Mouse (Mus musculus) lung, embryonic 16.5 days (tissue): Measurements from ENCODE around the gene Slc12a4. TPM values are rescaled to one million over a fixed set of nuclear protein-coding genes. Genes with fewer than 3 reads are reported as not detected.

Experiments used
- ATAC-seq: fragments of 200-750 bp; cut with Nextera tagmentation; 2 replicates; pipeline ENCODE4 v1.8.0; 2017; ENCODE audit warnings: low read depth, mild to moderate bottlenecking, moderate library complexity
- H3K27ac ChIP-seq: fragments of 300-500 bp; sonication (generic); 2 replicates; pipeline ENCODE4 v1.5.1; 2014; ENCODE audit warnings: mild to moderate bottlenecking, control low read depth, low read length
- H3K27me3 ChIP-seq: fragments of 300-500 bp; sonication (generic); 2 replicates; pipeline ENCODE4 v1.6.1; 2014; ENCODE audit warnings: low read depth, low read length, mixed read lengths; ENCODE audit not compliant: control insufficient read depth, insufficient read depth
- H3K36me3 ChIP-seq: fragments of 300-500 bp; sonication (generic); 2 replicates; pipeline ENCODE4 v1.6.1; 2014; ENCODE audit warnings: low read length; ENCODE audit not compliant: control insufficient read depth, insufficient read depth
- H3K4me1 ChIP-seq: fragments of 300-500 bp; sonication (generic); replicated peaks from 2 replicates; pipeline ENCODE4 v1.6.1; 2014; ENCODE audit warnings: low read length, mixed read lengths; ENCODE audit not compliant: control insufficient read depth, insufficient read depth
- H3K4me2 ChIP-seq: fragments of 300-500 bp; sonication (generic); 2 replicates; pipeline ENCODE4 v1.6.1; 2014; ENCODE audit warnings: low read depth, low read length, control low read depth
- H3K4me3 ChIP-seq: fragments of 300-500 bp; sonication (generic); 2 replicates; pipeline ENCODE4 v1.5.1; 2014; ENCODE audit warnings: mild to moderate bottlenecking, low read length, control low read depth
- H3K9ac ChIP-seq: fragments of 300-500 bp; sonication (generic); 2 replicates; pipeline ENCODE4 v1.6.1; 2014; ENCODE audit warnings: low read length, control low read depth
- H3K9me3 ChIP-seq: fragments of 300-500 bp; sonication (generic); 2 replicates; pipeline ENCODE4 v1.6.1; 2016; ENCODE audit warnings: low read length; ENCODE audit not compliant: control insufficient read depth
- WGBS: fragments of 180-500 bp; shearing (Covaris S2); extraction: QIAGEN DNeasy Blood & Tissue Kit; methylation state at CpG from one replicate; pipeline ENCODE4 v1.1.7; 2014; 5-methylcytosine and 5-hydroxymethylcytosine counted together
- polyA plus RNA-seq: library from polyadenylated mRNA; unstranded; fragments of >200 nt; fragmentation: Nextera tagmentation; extraction: Ambion mirVana; gene quantifications from 2 replicates; pipeline ENCODE4 v1.2.1, GENCODE M21; 2015

Gene Slc12a4
- polyA plus RNA-seq, 1 experiment from 2014 or later = 38.3 TPM

DNA sequence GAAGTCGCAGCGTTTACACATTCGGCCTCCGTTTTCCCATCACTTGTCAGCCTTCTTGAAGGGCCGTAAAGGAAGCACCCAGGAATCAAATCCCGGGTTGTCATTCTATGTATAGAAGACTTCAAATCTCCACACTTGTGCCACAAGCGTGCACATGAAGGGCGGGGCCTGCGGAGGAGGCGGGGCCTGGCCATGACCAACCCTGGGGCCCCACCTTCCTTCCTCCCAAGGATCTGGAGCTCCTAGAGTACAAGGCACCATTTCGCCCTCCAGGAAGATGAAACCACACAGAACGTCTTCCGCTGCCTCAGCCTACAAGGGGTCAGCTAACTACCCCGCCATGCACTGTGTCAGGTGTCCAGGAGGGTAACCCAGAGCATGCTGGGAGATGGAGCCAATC lies 4.8 kb downstream of the Slc12a4 start:
- no peak overlapping the region for H3K9ac ChIP-seq
- H3K4me3 ChIP-seq = no peak overlapping the region
- no peak overlapping the region for H3K4me2 ChIP-seq
- peaks cover 15% of the 10 kb centered on the region for H3K4me1 ChIP-seq
- ATAC-seq = no peak
- 77% methylated on average over 14 of the region's 14 CpGs for WGBS
- H3K27me3 ChIP-seq = no peaks in the 10 kb centered on the region
- H3K27ac ChIP-seq = no peak overlapping the region
- no peaks in the 10 kb centered on the region for H3K9me3 ChIP-seq
- peaks cover 2% of the 10 kb centered on the region; the same call in 1 of the 2 replicates for H3K36me3 ChIP-seq

DNA sequence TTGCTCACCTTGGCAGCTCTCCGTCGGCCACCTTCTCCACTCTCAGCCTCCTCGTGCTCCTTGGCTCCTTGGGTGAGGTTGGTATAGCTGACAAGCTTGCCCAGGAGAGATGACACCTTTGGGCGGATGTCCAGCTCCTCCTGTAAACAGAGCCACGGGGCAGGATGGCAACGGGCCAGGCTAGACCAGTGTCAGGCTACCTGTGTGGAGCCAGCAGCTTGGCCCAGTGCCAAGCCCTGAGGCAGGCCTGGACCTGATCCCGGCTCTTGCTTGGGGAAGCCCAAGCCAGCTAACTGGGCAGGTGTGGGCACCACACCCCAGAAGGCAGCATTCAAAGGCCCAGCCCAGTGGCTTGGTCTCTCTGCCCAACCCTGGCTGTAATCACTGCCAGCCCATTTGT lies 6.5 kb downstream of the Slc12a4 start:
- Histone ChIP-seq H3K9ac (no peak overlapping the region), H3K4me3 (no peak overlapping the region), H3K27me3 (no peaks in the 10 kb centered on the region), H3K4me1 (peaks cover 7% of the 10 kb centered on the region), H3K27ac (no peak overlapping the region), H3K9me3 (no peaks in the 10 kb centered on the region), H3K4me2 (no peak overlapping the region), H3K36me3 (peaks cover 6% of the 10 kb centered on the region)
- peak; percentile 39 for ATAC-seq
- WGBS = 55% methylated on average over 7 of the region's 7 CpGs

DNA sequence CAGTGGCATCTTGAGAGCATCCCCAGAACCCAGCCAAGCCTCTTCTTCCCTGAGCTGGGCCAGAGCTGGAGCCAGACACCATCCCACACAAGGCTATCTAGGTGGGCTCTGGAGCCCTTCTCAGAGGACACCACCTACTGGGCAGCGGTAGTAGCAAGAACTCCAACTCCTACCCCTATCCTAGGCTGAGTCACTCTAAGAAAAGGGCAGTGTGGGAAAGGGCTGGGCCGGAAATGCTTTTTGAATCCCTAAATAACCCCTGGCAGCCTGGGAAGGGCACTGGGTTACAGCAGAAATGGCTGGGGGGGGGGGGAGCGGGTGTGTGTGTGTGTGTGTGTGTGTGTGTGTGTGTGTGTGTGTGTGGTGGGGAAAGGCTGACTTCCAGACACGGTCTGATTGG lies 8.1 kb downstream of the Slc12a4 start:
- Histone ChIP-seq H3K27ac (no peak overlapping the region), H3K9me3 (no peaks in the 10 kb centered on the region), H3K27me3 (no peaks in the 10 kb centered on the region), H3K9ac (no peak overlapping the region), H3K4me1 (no peaks in the 10 kb centered on the region), H3K4me2 (no peak overlapping the region), H3K36me3 (peaks cover 16% of the 10 kb centered on the region), H3K4me3 (no peak overlapping the region)
- no peak for ATAC-seq
- WGBS = 67% methylated on average over 3 of the region's 4 CpGs

DNA sequence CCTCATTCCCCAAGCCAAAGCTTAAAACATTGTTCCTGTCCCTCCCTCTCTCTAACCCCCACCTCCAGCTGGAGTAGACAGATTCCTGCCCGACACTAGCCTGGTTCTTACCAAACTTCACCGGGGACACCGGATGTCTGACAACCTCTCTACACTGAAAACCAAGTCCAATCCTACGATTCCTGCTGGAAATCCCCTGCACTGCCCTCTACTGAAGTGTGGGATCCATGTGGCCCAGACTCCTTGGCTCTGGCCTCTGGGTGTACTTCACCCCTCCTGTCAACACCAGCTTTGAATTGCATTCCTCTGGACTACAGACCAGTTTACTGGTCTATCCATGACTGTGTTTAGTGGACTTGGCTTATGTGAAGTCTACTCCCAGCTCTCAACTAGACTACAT lies 9.3 kb downstream of the Slc12a4 start:
- peaks cover 22% of the 10 kb centered on the region for H3K36me3 ChIP-seq
- H3K9ac ChIP-seq = no peak overlapping the region
- H3K27me3 ChIP-seq = no peaks in the 10 kb centered on the region
- no peak for ATAC-seq
- no peaks in the 10 kb centered on the region for H3K9me3 ChIP-seq
- WGBS = 85% methylated on average over 4 of the region's 4 CpGs
- no peak overlapping the region for H3K4me2 ChIP-seq
- H3K4me1 ChIP-seq = no peaks in the 10 kb centered on the region
- H3K4me3 ChIP-seq = no peak overlapping the region
- H3K27ac ChIP-seq = no peak overlapping the region

DNA sequence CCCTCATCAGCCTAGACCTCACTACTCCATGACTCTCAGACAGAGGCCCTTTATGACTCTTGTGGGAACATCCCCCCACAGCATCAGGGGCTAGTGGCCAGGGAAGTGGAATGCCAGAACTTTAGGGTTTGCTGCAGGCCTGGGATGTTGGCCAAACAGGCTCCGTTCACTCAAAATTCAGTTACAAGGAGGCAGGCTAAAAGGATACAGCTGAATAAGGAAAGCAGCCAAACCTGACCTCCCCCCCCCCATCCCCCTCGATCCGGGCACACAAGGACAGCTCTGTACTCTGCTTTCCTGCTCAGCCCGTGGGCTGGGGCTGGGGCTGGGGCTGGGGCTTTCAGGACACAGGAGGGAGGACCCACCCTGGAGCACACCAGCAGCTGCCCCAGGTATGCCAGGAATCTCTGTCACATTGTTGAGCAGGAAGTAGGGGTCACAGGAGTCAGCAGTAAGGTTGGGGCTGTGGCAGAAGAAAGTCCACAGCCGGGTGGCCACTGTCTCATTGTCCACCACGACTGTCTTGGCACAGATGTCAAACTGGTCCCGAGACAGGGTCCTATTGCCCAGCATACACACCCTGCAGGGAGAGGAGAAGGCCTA lies 14.7 kb downstream of the Slc12a4 start:
- Histone ChIP-seq H3K9ac (no peak overlapping the region; the same call in 1 of the 2 replicates), H3K27me3 (no peaks in the 10 kb centered on the region), H3K36me3 (peaks cover 47% of the 10 kb centered on the region), H3K4me2 (no peak overlapping the region), H3K4me3 (no peak overlapping the region), H3K4me1 (peaks cover 14% of the 10 kb centered on the region), H3K27ac (peak overlapping the region; percentile 51; the same call in 1 of the 2 replicates), H3K9me3 (no peaks in the 10 kb centered on the region)
- ATAC-seq = peak; percentile 62
- WGBS = 23% methylated on average over 7 of the region's 7 CpGs

DNA sequence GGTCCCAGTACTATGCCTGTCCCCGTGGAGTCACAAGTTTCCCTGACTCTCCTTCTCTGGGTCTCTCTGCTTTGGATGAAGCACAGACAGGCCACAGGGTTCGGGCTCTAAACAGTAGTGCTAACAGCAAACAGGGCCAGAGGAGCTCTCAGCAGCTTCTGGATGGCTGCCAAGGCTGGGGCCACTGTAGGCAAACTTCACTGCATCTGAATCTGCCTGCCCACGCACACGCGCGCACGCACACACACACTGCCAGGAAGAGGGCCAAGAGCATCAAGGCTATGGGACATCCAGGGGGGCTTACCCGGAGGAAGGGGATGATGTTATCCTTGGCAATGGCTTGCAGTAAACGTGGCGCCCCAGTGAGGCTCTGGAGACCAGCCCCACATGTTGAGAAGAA lies 16.5 kb downstream of the Slc12a4 start:
- 32% methylated on average over 10 of the region's 10 CpGs for WGBS
- Histone ChIP-seq H3K27ac (no peak overlapping the region), H3K9ac (no peak overlapping the region), H3K36me3 (peaks cover 59% of the 10 kb centered on the region), H3K4me2 (no peak overlapping the region), H3K27me3 (no peaks in the 10 kb centered on the region), H3K4me1 (peaks cover 14% of the 10 kb centered on the region), H3K9me3 (no peaks in the 10 kb centered on the region), H3K4me3 (no peak overlapping the region)
- ATAC-seq = peak; percentile 58

DNA sequence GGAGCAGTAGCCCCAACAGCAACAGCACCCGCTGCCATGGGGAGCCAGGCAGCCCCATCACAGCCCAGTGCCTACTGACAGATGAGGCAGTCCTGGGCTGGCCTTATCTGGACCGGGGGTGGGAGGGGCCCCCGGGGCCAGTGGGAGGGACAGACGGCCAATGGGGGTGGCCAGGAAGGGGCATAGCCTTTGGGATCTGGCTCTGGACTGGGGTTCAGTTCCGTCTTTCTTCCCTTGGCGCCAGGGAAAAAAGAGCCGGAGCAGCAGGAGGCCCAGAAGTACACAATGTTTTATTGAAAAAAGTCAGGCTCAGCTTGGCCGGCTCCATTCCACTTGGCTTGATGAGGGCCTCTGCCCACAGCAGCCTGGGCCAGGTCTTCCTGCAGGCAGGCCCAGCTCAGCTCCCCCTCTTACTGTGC lies 22.6 kb downstream of the Slc12a4 start, which contains the start of gene Lcat:
TSS of gene Lcat (minus strand) at position 62 of the 419 bp plus-strand sequence.
- no peak; the same call in 1 of the 2 replicates for ATAC-seq
- no peak within 1 kb of the TSS for H3K4me3 ChIP-seq
- no peak within 1 kb of the TSS for H3K9ac ChIP-seq
- 0 out of 2 replicates have a peak, but pooled peaks cover 2% of the 10 kb centered on the region for H3K4me1 ChIP-seq
- H3K27ac ChIP-seq = no peak within 1 kb of the TSS
- peaks cover 46% of the 10 kb centered on the region for H3K36me3 ChIP-seq
- WGBS = 72% methylated on average over 8 of the region's 8 CpGs
- H3K4me2 ChIP-seq = no peak within 1 kb of the TSS
- no peaks in the 10 kb centered on the region for H3K27me3 ChIP-seq
- H3K9me3 ChIP-seq = no peaks in the 10 kb centered on the region

DNA sequence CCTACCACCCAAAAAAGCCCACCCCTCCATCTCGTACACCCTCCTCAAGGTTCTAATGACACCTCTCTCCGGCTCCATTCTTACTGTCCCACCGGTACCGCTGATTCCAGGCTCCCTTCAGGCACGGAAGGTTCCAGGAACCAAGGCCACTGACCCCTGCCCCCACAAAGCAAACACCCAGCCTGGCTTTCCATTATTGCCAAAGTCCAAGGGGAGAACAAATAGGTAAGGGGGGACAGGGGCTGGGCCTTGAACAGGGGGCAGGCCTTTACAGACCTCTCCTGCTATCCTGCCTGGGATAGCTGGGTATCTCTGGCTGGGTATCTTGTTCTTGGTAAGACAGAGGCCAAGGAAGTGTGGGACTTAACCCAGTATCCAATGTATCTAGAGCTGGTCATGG lies 23.4 kb downstream of the Slc12a4 start:
- 82% methylated on average over 5 of the region's 5 CpGs for WGBS
- no peak for ATAC-seq
- peaks cover 41% of the 10 kb centered on the region for H3K36me3 ChIP-seq
- H3K4me3 ChIP-seq = no peak overlapping the region
- no peak overlapping the region for H3K4me2 ChIP-seq
- H3K4me1 ChIP-seq = peaks cover 5% of the 10 kb centered on the region; the same call in 1 of the 2 replicates
- H3K27ac ChIP-seq = no peak overlapping the region
- no peaks in the 10 kb centered on the region for H3K27me3 ChIP-seq
- no peaks in the 10 kb centered on the region for H3K9me3 ChIP-seq
- H3K9ac ChIP-seq = no peak overlapping the region

DNA sequence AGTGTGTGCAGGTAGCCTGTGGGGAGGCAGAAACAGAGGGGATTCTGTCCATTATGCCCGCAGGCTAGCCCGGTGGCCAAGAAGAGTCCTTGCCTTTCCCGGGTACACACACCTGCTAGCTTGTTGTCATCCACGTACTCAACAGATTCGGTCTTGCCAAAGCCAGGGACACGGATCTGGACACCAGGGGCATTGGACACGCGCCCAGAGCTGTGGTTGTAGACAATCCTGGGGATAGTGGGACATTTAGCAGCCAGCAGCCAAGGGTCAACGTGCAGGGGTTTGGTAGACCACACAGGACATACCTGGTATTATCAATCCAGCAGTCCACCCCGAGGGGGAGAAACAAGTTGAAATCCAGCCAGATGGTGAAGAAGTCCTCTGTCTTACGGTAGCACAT lies 23.9 kb downstream of the Slc12a4 start:
- Histone ChIP-seq H3K36me3 (peaks cover 38% of the 10 kb centered on the region), H3K27me3 (no peaks in the 10 kb centered on the region), H3K9ac (no peak overlapping the region), H3K27ac (no peak overlapping the region), H3K4me3 (no peak overlapping the region), H3K4me2 (no peak overlapping the region), H3K9me3 (no peaks in the 10 kb centered on the region), H3K4me1 (peaks cover 5% of the 10 kb centered on the region; the same call in 1 of the 2 replicates)
- no peak for ATAC-seq
- 90% methylated on average over 11 of the region's 11 CpGs for WGBS
